Mouse (Mus musculus): ENCODE results near the gene Stambpl1. TPM values are rescaled to one million over a fixed set of nuclear protein-coding genes. Genes with fewer than 3 reads are reported as not detected.

The Stambpl1 gene
- polyA plus RNA-seq, 1 experiment from 2014 or later, result 7.5 TPM

- Histone ChIP-seq H3K27me3 (no peaks in the 10 kb centered on the region), H3K9ac (replicated peaks) (no peak overlapping the region), H3K36me3 (no peaks in the 10 kb centered on the region), H3K4me2 (replicated peaks) (no peak overlapping the region), H3K27ac (replicated peaks) (no peak overlapping the region), H3K4me1 (no peaks in the 10 kb centered on the region), H3K4me3 (no peak overlapping the region), H3K9me3 (no peaks in the 10 kb centered on the region)
- 92% methylated on average over 4 of the region's 4 CpGs for WGBS
- no peak for ATAC-seq (replicated peaks)
Measured at GRCm38 (mm10) chr19:34179136-34179535, 12.9 kb upstream of the Stambpl1 start.

GRCm38 (mm10) chr19:34180316-34180715, 11.7 kb upstream of the Stambpl1 start:
- Histone ChIP-seq H3K9me3 (no peaks in the 10 kb centered on the region), H3K27me3 (no peaks in the 10 kb centered on the region), H3K36me3 (no peaks in the 10 kb centered on the region), H3K4me2 (replicated peaks) (no peak overlapping the region), H3K4me1 (no peaks in the 10 kb centered on the region), H3K27ac (replicated peaks) (no peak overlapping the region), H3K4me3 (no peak overlapping the region), H3K9ac (replicated peaks) (no peak overlapping the region)
- 92% methylated on average over 2 of the region's 2 CpGs for WGBS
- no peak for ATAC-seq (replicated peaks)

- Histone ChIP-seq H3K4me2 (replicated peaks) (no peak overlapping the region), H3K4me3 (no peak overlapping the region), H3K36me3 (no peaks in the 10 kb centered on the region), H3K9ac (replicated peaks) (no peak overlapping the region), H3K4me1 (no peaks in the 10 kb centered on the region), H3K27ac (replicated peaks) (no peak overlapping the region), H3K9me3 (no peaks in the 10 kb centered on the region), H3K27me3 (no peaks in the 10 kb centered on the region)
- 85% methylated on average over 3 of the region's 3 CpGs for WGBS
- no peak for ATAC-seq (replicated peaks)
Measured at GRCm38 (mm10) chr19:34181234-34181633, 10.8 kb upstream of the Stambpl1 start.

GRCm38 (mm10) chr19:34182490-34182889, 9.5 kb upstream of the Stambpl1 start:
- ATAC-seq (replicated peaks), result peak; percentile 51
- no peak overlapping the region for H3K27ac ChIP-seq (replicated peaks)
- no peaks in the 10 kb centered on the region for H3K9me3 ChIP-seq
- no peak overlapping the region for H3K4me3 ChIP-seq
- H3K36me3 ChIP-seq, result no peaks in the 10 kb centered on the region
- no peak overlapping the region for H3K9ac ChIP-seq (replicated peaks)
- 42% methylated on average over 5 of the region's 5 CpGs for WGBS
- no peaks in the 10 kb centered on the region for H3K27me3 ChIP-seq
- H3K4me2 ChIP-seq (replicated peaks), result no peak overlapping the region
- H3K4me1 ChIP-seq, result no peaks in the 10 kb centered on the region

GRCm38 (mm10) chr19:34186845-34187244, 5.2 kb upstream of the Stambpl1 start:
- H3K9me3 ChIP-seq, result no peaks in the 10 kb centered on the region
- no peak overlapping the region for H3K27ac ChIP-seq (replicated peaks)
- H3K4me1 ChIP-seq, result peaks cover 4% of the 10 kb centered on the region; the same call in 1 of the 2 replicates
- no peak for ATAC-seq (replicated peaks)
- H3K9ac ChIP-seq (replicated peaks), result no peak overlapping the region
- H3K4me2 ChIP-seq (replicated peaks), result no peak overlapping the region
- H3K4me3 ChIP-seq, result no peak overlapping the region
- no peaks in the 10 kb centered on the region for H3K27me3 ChIP-seq
- WGBS, result 92% methylated on average over 4 of the region's 4 CpGs
- no peaks in the 10 kb centered on the region for H3K36me3 ChIP-seq

- WGBS, result 21% methylated on average over 10 of the region's 10 CpGs
- peak overlapping the region; percentile 65 for H3K9ac ChIP-seq (replicated peaks)
Measured at GRCm38 (mm10) chr19:34191645-34192007, 403 bp upstream of the Stambpl1 start.

GRCm38 (mm10) chr19:34193149-34193548, 1.1 kb downstream of the Stambpl1 start:
- Histone ChIP-seq H3K36me3 (no peaks in the 10 kb centered on the region), H3K27ac (replicated peaks) (no peak overlapping the region), H3K4me2 (replicated peaks) (peak overlapping the region; percentile 89), H3K4me3 (peak overlapping the region; percentile 75), H3K9me3 (no peaks in the 10 kb centered on the region), H3K9ac (replicated peaks) (peak overlapping the region; percentile 65; the same call in 1 of the 2 replicates), H3K4me1 (peaks cover 8% of the 10 kb centered on the region; the same call in 1 of the 2 replicates), H3K27me3 (no peaks in the 10 kb centered on the region)
- 10% methylated on average over 9 of the region's 9 CpGs for WGBS
- ATAC-seq (replicated peaks), result no peak

More at GRCm38 (mm10) chr19:34191645-34192007, 403 bp upstream of the Stambpl1 start:
- Histone ChIP-seq H3K36me3 (no peaks in the 10 kb centered on the region), H3K4me1 (peaks cover 8% of the 10 kb centered on the region; the same call in 1 of the 2 replicates), H3K4me3 (peak overlapping the region; percentile 75), H3K27me3 (no peaks in the 10 kb centered on the region), H3K27ac (replicated peaks) (peak overlapping the region; percentile 47; the same call in 1 of the 2 replicates), H3K9me3 (no peaks in the 10 kb centered on the region), H3K4me2 (replicated peaks) (peak overlapping the region; percentile 89)
- peak; percentile 58 for ATAC-seq (replicated peaks)

GRCm38 (mm10) chr19:34193683-34194082, 1.7 kb downstream of the Stambpl1 start:
- peak overlapping the region; percentile 75 for H3K4me3 ChIP-seq
- WGBS, result 65% methylated on average over 9 of the region's 9 CpGs
- H3K9ac ChIP-seq (replicated peaks), result no peak overlapping the region
- H3K9me3 ChIP-seq, result no peaks in the 10 kb centered on the region
- no peak for ATAC-seq (replicated peaks)
- H3K4me2 ChIP-seq (replicated peaks), result peak overlapping the region; percentile 89; the same call in 1 of the 2 replicates
- H3K27me3 ChIP-seq, result no peaks in the 10 kb centered on the region
- H3K36me3 ChIP-seq, result no peaks in the 10 kb centered on the region
- peaks cover 8% of the 10 kb centered on the region; the same call in 1 of the 2 replicates for H3K4me1 ChIP-seq
- no peak overlapping the region for H3K27ac ChIP-seq (replicated peaks)

GRCm38 (mm10) chr19:34194132-34194745, 2.2 kb downstream of the Stambpl1 start:
- Histone ChIP-seq H3K4me3 (no peak overlapping the region), H3K4me2 (replicated peaks) (0 out of 2 replicates have a peak overlapping the region, but pooled peaks have one; percentile 89), H3K36me3 (no peaks in the 10 kb centered on the region), H3K27me3 (no peaks in the 10 kb centered on the region), H3K9ac (replicated peaks) (no peak overlapping the region), H3K9me3 (no peaks in the 10 kb centered on the region), H3K27ac (replicated peaks) (no peak overlapping the region), H3K4me1 (peaks cover 8% of the 10 kb centered on the region; the same call in 1 of the 2 replicates)
- ATAC-seq (replicated peaks), result no peak
- 87% methylated on average over 6 of the region's 6 CpGs for WGBS

- WGBS, result 77% methylated on average over 2 of the region's 2 CpGs
- Histone ChIP-seq H3K4me2 (replicated peaks) (no peak overlapping the region), H3K4me3 (no peak overlapping the region), H3K4me1 (peaks cover 8% of the 10 kb centered on the region; the same call in 1 of the 2 replicates), H3K36me3 (no peaks in the 10 kb centered on the region), H3K27me3 (no peaks in the 10 kb centered on the region), H3K9me3 (no peaks in the 10 kb centered on the region), H3K9ac (replicated peaks) (no peak overlapping the region), H3K27ac (replicated peaks) (no peak overlapping the region)
- ATAC-seq (replicated peaks), result no peak
Measured at GRCm38 (mm10) chr19:34195031-34195430, 3.0 kb downstream of the Stambpl1 start.

GRCm38 (mm10) chr19:34198066-34198465, 6.0 kb downstream of the Stambpl1 start:
- Histone ChIP-seq H3K4me2 (replicated peaks) (no peak overlapping the region), H3K27me3 (no peaks in the 10 kb centered on the region), H3K9me3 (no peaks in the 10 kb centered on the region), H3K9ac (replicated peaks) (no peak overlapping the region), H3K36me3 (no peaks in the 10 kb centered on the region), H3K4me3 (no peak overlapping the region), H3K4me1 (no peaks in the 10 kb centered on the region), H3K27ac (replicated peaks) (no peak overlapping the region)
- no peak for ATAC-seq (replicated peaks)
- WGBS, result 94% methylated on average over 1 of the region's 1 CpGs

GRCm38 (mm10) chr19:34198901-34199300, 6.9 kb downstream of the Stambpl1 start:
- WGBS, result 90% methylated on average over 4 of the region's 4 CpGs
- Histone ChIP-seq H3K4me1 (no peaks in the 10 kb centered on the region), H3K9me3 (no peaks in the 10 kb centered on the region), H3K4me3 (no peak overlapping the region), H3K9ac (replicated peaks) (no peak overlapping the region), H3K27ac (replicated peaks) (no peak overlapping the region), H3K36me3 (no peaks in the 10 kb centered on the region), H3K27me3 (no peaks in the 10 kb centered on the region), H3K4me2 (replicated peaks) (no peak overlapping the region)
- no peak for ATAC-seq (replicated peaks)

GRCm38 (mm10) chr19:34199488-34199887, 7.5 kb downstream of the Stambpl1 start:
- Histone ChIP-seq H3K4me1 (no peaks in the 10 kb centered on the region), H3K4me3 (no peak overlapping the region), H3K9me3 (no peaks in the 10 kb centered on the region), H3K27ac (replicated peaks) (no peak overlapping the region), H3K36me3 (no peaks in the 10 kb centered on the region), H3K9ac (replicated peaks) (no peak overlapping the region), H3K4me2 (replicated peaks) (no peak overlapping the region), H3K27me3 (no peaks in the 10 kb centered on the region)
- ATAC-seq (replicated peaks), result no peak
- 89% methylated on average over 2 of the region's 2 CpGs for WGBS
